Mouse (Mus musculus) cerebellum, postnatal 25 days (tissue): ENCODE results near the gene Gm18336.
"Not testable (repeated sequence)": the region's sequence is repeated elsewhere in the genome, so short reads cannot be mapped to it uniquely, and the experiment has no call there.

ENCODE experiments used
- DNase-seq, 2 experiments: peaks; one replicate each; pipeline ENCODE4 v3.0.0; 2021; ENCODE audit warnings: mixed read lengths in 2 of 2

Gene Gm18336

DNA sequence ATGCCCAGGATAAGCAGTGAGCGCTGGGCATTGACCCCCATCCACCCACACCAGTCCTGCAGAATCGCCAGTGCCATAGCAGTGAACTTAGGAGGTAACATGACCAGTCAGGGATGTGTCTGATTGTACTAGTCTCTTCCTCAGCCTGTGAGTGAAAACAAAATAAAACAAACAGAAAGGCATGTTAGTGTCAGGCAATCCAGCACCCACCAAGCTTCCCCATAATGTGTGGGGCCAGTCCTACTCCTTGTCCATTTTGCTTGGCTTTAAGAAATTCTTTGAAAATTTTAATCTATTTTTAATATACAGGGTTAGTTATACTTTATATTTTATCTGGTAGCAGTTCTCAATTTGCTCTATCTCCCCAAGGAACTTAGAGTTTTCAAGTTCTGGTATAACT is at the start of gene Gm18336:
Gene Gm18336, minus strand, starts transcription at position 101 of the 400 bp plus-strand sequence.
- DNase-seq = not testable (repeated sequence)

DNA sequence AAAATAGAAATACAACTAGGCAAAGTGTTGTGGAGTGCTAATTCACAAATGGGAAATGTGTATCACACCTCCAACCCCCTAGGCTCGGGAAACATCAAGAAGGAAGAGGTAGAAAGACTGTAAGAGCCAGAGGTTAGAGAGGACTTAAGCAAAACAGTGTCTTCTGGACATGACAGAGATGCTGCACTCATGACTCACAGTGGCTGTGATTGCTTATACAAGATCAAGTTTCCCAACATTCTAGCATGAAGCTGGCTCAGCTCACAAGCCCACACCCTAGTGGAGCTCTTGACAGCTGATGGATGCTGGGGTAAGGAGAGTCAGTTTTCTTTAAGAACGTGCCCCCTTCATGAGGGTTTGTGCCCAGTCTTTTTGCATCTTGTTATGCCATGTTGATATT is 42.9 kb upstream of the Gm18336 start:
- DNase-seq = no peak

DNA sequence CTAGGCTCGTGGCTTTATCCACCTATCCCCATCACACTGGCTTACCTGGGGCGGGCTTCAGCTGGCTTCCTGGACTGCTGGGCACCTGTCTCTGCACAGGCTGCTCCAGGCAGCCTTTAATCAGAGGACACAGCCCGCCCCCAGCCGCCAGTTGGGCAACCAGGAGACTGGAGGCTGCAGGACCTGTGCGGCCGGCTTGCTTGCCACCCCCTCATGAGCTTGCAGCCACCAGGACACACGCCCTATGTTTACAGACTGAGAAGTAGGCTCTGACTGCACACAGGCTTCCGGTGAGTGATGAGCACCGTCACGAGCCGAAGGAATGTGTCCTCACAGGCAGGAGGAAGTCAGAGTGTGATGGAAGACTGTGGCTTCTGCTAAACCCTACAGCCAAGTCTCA is 36.7 kb upstream of the Gm18336 start, which contains the start of gene Trex2:
Gene Trex2, minus strand, starts transcription at position 93 of the 400 bp plus-strand sequence.
- no peak for DNase-seq

DNA sequence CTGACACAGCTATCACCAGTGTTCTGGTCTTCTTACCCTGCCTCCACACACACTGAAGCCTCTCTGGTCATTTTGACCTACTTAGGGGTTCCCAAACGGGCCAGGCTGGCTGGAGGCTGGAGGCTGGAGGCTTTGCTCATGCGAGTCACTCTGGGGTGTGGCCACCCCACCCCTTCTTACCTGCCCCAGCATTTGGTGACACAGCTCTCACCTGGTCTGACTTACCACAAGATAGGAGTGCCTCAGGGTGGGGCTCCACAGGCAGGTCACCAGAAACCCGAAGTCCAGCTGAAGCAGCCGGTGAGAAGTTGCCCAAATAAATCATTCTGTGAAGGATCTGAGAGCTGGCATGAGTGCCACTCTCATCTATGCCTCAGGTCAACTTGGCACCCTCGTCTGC is 34.3 kb upstream of the Gm18336 start:
- no peak for DNase-seq

DNA sequence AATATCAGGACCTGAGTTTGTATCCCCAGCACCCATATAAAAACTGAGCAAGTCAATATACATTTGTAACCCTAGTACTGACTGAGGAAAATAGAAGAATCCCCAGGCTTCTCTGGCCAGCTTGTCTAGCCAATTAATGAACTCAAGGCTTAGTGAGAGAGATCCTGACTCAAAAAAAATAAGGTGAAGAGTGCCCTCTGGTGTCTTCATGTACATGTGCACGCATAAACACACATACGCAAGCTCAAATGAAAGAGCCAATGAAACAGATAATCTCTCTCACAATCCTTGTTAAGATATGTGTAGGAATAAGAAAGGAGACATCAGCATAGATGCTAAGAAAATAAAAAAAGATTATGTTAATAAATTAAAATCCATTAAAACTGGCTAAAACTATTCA is 31.5 kb upstream of the Gm18336 start:
- DNase-seq = no peak

DNA sequence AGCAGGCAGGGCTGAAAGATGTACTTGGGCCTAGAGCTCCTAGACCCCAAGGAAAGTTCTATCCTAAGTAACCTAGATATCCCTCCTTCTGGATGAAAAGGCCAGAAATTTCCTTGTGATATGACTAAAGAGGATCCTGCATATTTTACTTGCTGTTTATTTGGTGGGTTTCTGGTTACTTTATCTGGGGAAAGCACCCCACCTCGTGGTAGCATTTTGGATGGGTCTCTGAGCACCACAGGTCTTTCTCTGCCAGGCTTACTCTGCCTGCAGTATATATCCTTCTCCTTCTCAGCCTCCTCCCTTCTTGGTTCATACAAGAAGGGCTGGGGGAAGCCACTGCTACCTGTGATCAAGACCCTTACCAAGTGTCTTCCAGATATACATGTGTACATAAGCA is 14.2 kb upstream of the Gm18336 start:
- DNase-seq = no peak

DNA sequence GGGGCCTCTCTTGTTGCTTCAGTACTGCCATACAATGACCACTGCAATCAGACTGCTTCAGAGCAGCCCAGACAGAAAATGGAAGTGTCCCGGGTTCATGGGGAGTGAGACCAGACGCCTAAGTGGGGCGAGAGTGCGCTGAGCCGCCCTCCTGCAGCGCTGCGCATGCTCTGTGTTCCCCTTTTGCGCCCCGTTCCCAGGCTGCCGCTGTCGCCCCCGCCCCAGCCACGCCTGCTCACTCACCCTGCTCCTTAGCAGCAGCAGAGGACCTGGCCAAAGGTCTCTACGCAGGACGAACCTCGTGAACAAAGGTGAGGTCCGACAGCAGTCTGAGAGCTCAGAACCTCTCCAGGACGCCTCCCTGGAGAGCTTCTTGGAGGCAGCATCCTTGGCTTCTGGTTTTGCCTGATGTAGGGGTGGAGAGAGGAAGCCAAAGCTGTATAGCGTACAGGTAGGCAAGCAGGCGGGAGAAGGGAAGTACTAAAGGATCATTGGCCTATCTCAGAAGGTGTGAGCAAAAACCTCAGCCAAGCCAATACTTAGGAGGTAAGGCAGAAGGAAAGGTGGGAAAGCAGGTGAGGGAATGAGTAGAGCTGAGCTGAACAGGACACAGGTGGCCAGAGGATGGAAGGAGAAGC is 12.5 kb upstream of the Gm18336 start, which contains the start of gene Zfp92:
Gene Zfp92, plus strand, starts transcription at position 217 of the 638 bp plus-strand sequence.
- DNase-seq = peak in 1 of 2 experiments; percentile 25

DNA sequence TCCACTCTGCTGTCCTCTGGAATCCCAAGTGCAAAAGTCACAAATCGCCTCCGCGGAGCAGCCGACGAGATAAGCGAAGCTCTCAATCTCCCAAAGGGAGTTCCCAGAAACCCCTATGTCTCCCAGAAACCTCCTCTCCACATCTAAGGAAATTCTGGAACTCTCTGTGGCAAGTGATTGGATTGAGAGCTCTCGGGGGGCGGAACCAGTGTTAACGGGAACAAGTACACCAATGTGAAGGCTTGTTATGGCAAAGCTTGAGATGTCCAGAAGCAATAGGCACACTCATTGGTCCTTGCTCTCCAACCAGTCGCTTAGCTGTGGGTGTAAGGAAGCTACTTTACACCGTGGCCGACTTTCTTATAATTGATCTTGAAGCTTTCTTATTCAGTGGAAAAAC is 3.1 kb upstream of the Gm18336 start:
- DNase-seq = no peak

DNA sequence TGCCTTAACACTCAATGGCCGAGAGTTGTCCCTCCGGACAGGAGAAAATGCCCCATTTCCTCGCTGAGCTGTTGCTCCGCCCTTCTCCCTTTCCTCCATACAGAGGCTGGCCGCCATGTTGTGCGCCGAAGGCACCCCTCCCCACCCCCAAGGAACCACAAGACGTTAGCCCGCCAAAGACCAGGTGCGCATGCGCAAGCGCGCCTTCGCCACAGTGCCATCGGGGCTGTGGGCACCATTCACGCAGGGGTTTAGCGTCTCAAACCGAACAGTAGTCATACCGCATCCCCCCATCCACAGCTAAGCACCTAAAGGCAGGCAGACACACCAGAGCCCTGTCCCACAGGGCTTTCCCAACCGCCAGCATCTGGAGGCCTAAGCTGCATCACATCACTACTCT is 2.4 kb upstream of the Gm18336 start:
- DNase-seq = no peak

DNA sequence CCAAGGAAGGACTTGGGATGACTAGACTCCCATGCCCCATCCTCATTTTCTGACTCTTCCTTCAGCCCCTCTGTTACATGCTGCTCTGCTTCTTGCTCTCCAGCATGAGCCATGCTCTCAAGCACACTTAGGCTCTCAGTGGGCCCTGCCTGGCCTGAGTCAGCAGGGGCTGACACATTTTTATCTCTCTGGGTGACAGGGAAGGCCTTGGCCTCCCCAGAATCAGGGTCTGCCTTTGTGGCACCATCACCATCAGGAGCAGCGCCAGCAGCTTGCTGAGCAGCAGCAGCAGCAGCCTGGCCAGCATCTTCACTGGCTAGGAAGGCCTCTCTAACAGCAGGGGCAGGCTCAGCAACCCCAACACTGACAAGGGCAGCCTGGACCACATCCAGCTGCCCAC is 2.1 kb downstream of the Gm18336 start:
- DNase-seq = no peak

DNA sequence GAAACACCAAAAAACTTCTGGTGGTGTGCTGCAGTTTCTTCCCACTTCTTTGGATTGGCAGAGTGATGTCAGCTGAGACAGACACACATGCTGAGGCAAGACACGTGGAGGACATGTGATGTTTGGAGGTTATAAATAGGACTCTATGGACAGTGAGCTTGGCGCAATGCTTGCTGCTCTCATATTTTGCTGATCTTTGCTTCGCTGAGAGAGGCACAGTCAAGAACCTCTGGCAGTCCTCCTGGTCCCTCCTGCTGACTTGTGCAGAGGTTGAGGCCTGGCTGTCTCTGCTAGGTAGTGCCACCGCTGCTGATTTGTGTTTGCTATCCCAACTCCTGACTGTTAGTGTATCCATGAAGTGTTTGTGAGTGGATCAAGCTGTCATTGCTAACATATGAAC is 7.1 kb downstream of the Gm18336 start:
- DNase-seq = no peak

DNA sequence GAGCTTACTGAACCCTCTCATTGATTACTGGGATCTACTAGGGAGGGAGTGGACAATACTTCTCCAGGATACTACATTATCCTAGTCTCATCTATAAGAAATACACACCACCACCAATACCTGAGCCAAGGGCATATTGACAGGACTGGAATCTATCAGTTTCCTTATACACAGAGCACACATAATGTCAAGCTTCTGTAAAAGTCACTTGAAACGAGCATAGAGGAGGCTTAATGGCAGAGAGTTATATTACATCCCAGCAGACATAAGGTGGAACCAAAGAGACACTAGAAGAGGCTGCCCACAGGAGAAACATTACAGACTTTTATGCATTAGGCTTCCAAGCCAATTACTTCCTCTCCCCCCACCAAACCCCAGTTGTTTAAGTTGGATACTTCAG is 13.6 kb downstream of the Gm18336 start:
- no peak for DNase-seq

DNA sequence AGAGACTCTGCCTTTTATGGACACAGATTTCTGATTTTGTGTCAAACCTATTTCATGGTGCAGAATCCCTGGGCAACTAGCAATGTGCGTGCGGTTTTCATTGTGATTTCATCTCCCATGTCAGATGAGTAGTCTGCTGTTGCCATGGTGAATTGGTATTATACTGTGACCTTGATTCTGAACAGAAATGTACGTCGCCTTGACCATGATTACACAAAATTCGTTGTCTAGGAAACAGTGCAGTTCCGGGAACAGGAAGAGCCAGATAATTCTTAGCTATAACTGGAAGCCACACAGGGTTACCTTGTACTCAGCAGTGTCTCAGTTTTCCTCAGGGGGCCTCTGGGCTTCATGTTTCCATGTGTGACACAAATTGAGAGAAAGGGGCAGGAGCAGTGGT is 14.1 kb downstream of the Gm18336 start:
- no peak for DNase-seq

DNA sequence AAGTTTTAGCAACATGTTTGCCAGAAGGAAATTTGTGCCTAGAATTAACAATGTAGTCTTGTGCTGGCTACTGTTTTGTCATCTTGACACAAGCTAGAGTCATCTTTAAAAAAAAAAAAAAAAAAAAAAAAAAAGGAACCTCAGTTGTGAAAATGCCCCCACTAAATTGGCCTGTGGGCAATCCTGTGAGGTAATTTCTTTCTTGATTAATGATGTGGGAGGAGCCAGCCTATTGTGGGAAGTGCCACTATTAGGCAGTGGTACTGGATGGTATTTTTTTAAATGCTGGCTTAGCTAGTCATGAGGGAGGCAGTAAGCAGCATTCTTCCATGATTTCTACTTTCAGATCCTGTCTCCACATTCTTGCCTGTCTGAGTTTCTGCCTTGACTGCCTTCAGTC is 35.2 kb downstream of the Gm18336 start:
- no peak for DNase-seq

DNA sequence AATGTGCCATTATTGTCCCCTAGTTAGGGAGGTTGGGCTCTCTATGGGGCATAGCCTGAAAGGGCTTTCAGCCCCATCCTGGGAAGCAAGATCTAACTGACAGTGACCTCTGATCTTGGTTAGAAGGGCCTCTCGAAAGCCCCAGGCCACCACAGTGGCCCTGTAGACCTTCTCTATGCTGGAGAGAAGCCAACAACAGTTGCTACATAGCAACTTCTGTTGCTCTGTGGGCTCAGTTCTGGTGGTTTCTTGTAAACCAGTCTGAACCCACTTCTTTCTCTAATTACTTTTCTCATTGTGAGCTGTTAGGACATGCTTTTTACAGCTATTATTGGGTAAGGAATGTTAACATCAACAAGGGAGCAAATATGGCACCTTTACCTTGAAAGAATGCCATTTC is 41.8 kb downstream of the Gm18336 start:
- no peak for DNase-seq

DNA sequence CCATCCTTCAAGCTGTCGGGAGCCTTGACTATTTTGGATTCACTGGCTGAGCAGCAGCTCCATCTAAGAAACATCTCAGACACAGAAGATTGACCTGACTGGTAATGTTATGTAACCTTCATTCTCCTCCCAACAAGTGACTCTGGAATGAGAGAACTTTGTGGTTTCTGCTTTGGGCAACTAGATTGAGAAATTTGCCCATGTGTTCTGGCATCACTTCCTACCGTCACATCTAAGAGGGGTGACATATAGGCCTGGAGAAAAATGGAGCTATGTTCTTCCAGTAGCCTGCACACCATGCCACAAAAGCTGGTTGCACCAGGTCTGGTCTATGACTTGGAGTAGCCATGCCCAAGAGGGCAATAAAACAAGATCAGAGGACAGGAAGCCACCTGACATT is 42.4 kb downstream of the Gm18336 start:
- no peak for DNase-seq
